Mouse (Mus musculus) liver, postnatal 0 days (tissue): Measurements from ENCODE around the gene Nucks1. TPM values are rescaled to one million over a fixed set of nuclear protein-coding genes. Genes with fewer than 3 reads are reported as not detected.
A peak's percentile ranks its signal among the peaks of the same experiment; 100 is the strongest.
"Not testable (repeated sequence)": the region's sequence is repeated elsewhere in the genome, so short reads cannot be mapped to it uniquely, and the experiment has no call there.

Source experiments
- ATAC-seq: fragments of 200-750 bp; cut with Nextera tagmentation; 2 replicates; pipeline ENCODE4 v1.8.0; 2017; ENCODE audit warnings: mild to moderate bottlenecking, moderate library complexity
- DNase-seq: peaks from one replicate; pipeline ENCODE4 v3.0.0-alpha.2; 2016
- H3K27ac ChIP-seq: fragments of 300-500 bp; sonication (generic); 2 replicates; pipeline ENCODE4 v1.5.1; 2014; ENCODE audit warnings: antibody characterized with exemption, moderate library complexity, mild to moderate bottlenecking, low read depth
- H3K27me3 ChIP-seq: fragments of 300-500 bp; sonication (generic); 2 replicates; pipeline ENCODE4 v1.6.1; 2014; ENCODE audit warnings: low read length, control low read depth, mixed read lengths; ENCODE audit not compliant: insufficient read depth
- H3K36me3 ChIP-seq: fragments of 300-500 bp; sonication (generic); replicated peaks from 2 replicates; pipeline ENCODE4 v1.6.1; 2014; ENCODE audit warnings: mild to moderate bottlenecking, control low read depth, low read length, moderate library complexity, mixed read lengths; ENCODE audit not compliant: insufficient read depth
- H3K4me1 ChIP-seq: fragments of 300-500 bp; sonication (generic); 2 replicates; pipeline ENCODE4 v1.6.1; 2014; ENCODE audit warnings: antibody characterized with exemption, mild to moderate bottlenecking, control low read depth; ENCODE audit not compliant: insufficient read depth
- H3K4me2 ChIP-seq: fragments of 300-500 bp; sonication (generic); 2 replicates; pipeline ENCODE4 v1.6.1; 2014; ENCODE audit warnings: low read depth, mild to moderate bottlenecking, low read length, moderate library complexity, mixed read lengths
- H3K4me3 ChIP-seq: fragments of 300-500 bp; sonication (generic); 2 replicates; pipeline ENCODE4 v1.5.1; 2014; ENCODE audit warnings: low read depth, low read length
- H3K9ac ChIP-seq: fragments of 300-500 bp; sonication (generic); replicated peaks from 2 replicates; pipeline ENCODE4 v1.6.1; 2014; ENCODE audit warnings: mild to moderate bottlenecking, moderate library complexity
- H3K9me3 ChIP-seq: fragments of 300-500 bp; sonication (generic); 2 replicates; pipeline ENCODE4 v1.6.1; 2016; ENCODE audit warnings: mild to moderate bottlenecking, control low read depth, low read length, mixed read lengths
- CTCF ChIP-seq: sonication (generic); IDR thresholded peaks from 2 replicates; pipeline ENCODE4 v1.5.1; 2016; ENCODE audit warnings: antibody characterized with exemption, low read depth
- EP300 ChIP-seq: IDR thresholded peaks from 2 replicates; pipeline ENCODE4 v1.6.1; 2016; ENCODE audit warnings: antibody characterized with exemption, low read depth, mild to moderate bottlenecking
- WGBS: fragments of 180-500 bp; shearing (Covaris S2); extraction: QIAGEN DNeasy Blood & Tissue Kit; methylation state at CpG from one replicate; pipeline ENCODE4 v1.1.7; 2014; ENCODE audit not compliant: insufficient replicate concordance; 5-methylcytosine and 5-hydroxymethylcytosine counted together
- polyA plus RNA-seq: library from polyadenylated mRNA; unstranded; fragments of >200 nt; fragmentation: Nextera tagmentation; extraction: Ambion mirVana; gene quantifications from 2 replicates; pipeline ENCODE4 v1.2.1, GENCODE M21; 2015

The Nucks1 gene
- polyA plus RNA-seq, 1 experiment from 2014 or later = 26.9 TPM

DNA sequence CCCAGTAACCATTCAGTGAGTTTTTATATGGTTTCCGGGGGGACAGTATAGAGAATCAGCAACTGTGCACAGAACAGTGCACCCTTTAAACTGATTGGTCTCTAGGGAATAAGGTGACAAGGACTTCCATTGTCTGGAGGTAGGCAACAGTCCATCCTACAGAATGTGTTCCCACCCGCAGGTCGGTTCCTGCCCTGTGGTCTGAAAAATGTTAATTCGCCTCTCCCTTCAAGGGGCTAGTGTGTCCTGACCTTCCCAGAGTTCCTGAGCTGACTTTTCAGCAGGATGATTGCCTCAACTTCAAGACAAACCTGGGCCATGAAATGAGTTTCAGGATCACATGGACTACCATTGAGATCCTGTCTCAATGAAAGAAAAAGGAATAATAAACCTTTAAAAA is 18.9 kb upstream of the Nucks1 start:
- H3K36me3 ChIP-seq = no peaks in the 10 kb centered on the region
- no peak overlapping the region for H3K4me3 ChIP-seq
- ATAC-seq (no peak), DNase-seq (no peak)
- no peaks in the 10 kb centered on the region for H3K9me3 ChIP-seq
- TF ChIP-seq CTCF (no peak), EP300 (no peak)
- H3K27ac ChIP-seq = no peak overlapping the region
- no peaks in the 10 kb centered on the region for H3K27me3 ChIP-seq
- H3K9ac ChIP-seq = no peak overlapping the region
- no peak overlapping the region for H3K4me2 ChIP-seq
- no peaks in the 10 kb centered on the region for H3K4me1 ChIP-seq
- 80% methylated on average over 4 of the region's 4 CpGs for WGBS

DNA sequence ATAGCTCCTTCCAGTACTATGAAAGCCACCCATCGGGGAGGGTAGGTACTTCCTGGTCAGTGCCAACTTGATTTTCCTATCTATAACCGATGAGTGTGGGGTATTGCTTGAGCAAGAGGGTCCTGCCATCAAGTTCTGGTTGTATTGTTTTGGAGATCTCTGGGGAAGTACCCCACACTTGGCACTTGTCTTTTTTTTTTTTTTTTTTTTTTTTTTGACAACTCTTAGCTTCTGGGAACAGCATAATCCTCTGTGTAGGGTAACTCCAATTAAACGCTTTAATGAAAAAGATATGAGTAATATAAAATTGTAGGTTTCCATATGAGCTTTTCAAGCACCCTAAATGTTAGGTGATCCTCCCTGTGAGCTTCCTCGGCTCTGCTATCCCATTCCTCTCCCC is 7.7 kb upstream of the Nucks1 start:
- DNase-seq (no peak), ATAC-seq (no peak)
- no peak overlapping the region for H3K4me3 ChIP-seq
- TF ChIP-seq EP300 (no peak), CTCF (no peak)
- WGBS = 82% methylated on average over 4 of the region's 4 CpGs
- no peaks in the 10 kb centered on the region for H3K4me1 ChIP-seq
- no peaks in the 10 kb centered on the region for H3K36me3 ChIP-seq
- no peak overlapping the region for H3K4me2 ChIP-seq
- H3K27ac ChIP-seq = no peak overlapping the region
- H3K9ac ChIP-seq = no peak overlapping the region
- H3K9me3 ChIP-seq = no peaks in the 10 kb centered on the region
- H3K27me3 ChIP-seq = peaks cover 3% of the 10 kb centered on the region; the same call in 1 of the 2 replicates

DNA sequence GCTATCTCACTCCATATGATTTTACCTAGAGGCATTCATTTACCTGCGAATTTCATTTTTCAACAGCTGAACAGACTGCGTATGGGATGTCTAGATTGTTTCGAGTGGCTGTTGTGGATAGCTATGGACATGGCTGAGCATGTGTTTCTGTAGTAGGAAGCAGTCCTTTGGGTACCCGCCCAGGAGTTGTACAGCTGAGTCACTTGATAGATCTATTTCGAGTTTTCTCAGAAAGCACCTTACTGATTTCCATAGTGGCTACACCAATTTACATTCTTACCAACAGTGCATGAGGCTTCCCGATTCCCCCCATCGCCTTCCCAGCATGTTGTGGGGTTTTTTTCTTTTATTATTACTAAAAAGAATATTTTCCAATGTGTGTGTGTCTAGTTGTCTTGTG is 7.1 kb upstream of the Nucks1 start:
- 78% methylated on average over 7 of the region's 7 CpGs for WGBS
- Histone ChIP-seq H3K4me1 (no peaks in the 10 kb centered on the region), H3K27ac (no peak overlapping the region), H3K27me3 (peaks cover 3% of the 10 kb centered on the region; the same call in 1 of the 2 replicates), H3K4me3 (no peak overlapping the region), H3K9ac (no peak overlapping the region), H3K9me3 (no peaks in the 10 kb centered on the region), H3K4me2 (no peak overlapping the region), H3K36me3 (no peaks in the 10 kb centered on the region)
- TF ChIP-seq EP300 = no peak
- TF ChIP-seq CTCF = no peak
- no peak for ATAC-seq
- no peak for DNase-seq

DNA sequence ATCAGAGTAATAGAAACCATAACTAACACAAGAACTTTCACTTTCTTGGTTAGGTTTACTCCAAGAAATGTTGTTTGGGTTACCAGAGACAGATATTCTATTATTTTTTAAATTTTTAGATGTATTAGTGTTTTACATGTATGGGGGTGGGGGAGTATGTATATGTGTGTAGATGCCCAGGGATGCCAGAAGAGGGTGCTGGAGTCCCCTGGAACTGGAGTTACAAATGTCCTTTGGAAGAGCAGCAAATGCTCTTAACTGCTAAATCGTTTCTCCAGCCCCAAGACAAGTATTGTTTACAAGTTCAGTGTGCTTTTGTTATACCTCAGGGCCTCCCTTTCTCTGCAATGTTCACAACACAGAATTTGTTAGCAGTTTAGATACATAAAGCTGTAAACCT is 4.8 kb upstream of the Nucks1 start:
- no peaks in the 10 kb centered on the region for H3K4me1 ChIP-seq
- H3K4me2 ChIP-seq = no peak overlapping the region
- WGBS = 4% methylated on average over 1 of the region's 1 CpGs
- no peak overlapping the region for H3K9ac ChIP-seq
- H3K36me3 ChIP-seq = no peaks in the 10 kb centered on the region
- H3K27ac ChIP-seq = no peak overlapping the region
- H3K9me3 ChIP-seq = no peaks in the 10 kb centered on the region
- DNase-seq = peak; percentile 41
- H3K4me3 ChIP-seq = no peak overlapping the region
- TF ChIP-seq EP300 = no peak
- TF ChIP-seq CTCF = peak; percentile 64
- peaks cover 6% of the 10 kb centered on the region; the same call in 1 of the 2 replicates for H3K27me3 ChIP-seq
- no peak for ATAC-seq

DNA sequence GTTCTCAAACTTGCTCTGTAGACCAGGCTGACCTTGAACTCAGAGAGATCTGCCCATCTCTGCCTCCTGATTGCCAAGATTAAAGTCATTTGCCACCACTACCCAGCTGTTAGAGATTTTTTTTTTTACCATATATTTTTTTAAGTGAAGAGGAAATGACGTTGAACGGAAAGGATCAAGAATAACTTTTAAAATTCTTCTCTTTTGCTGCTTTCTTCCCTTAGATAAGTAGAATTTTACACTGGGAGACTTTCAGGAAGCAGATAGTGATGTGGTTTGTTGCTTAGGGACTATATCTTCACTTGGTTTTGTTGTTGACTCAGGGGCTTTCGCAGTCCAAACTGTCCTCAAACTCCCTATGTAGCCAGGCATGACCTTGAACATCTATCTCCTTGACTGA is 1.9 kb upstream of the Nucks1 start:
- Histone ChIP-seq H3K4me2 (no peak overlapping the region), H3K36me3 (peaks cover 3% of the 10 kb centered on the region; the same call in 1 of the 2 replicates), H3K4me1 (peaks cover 11% of the 10 kb centered on the region), H3K27me3 (peaks cover 6% of the 10 kb centered on the region; the same call in 1 of the 2 replicates), H3K9ac (no peak overlapping the region), H3K4me3 (no peak overlapping the region), H3K27ac (no peak overlapping the region), H3K9me3 (no peaks in the 10 kb centered on the region)
- 51% methylated on average over 3 of the region's 3 CpGs for WGBS
- no peak for DNase-seq
- ATAC-seq = no peak
- TF ChIP-seq CTCF (no peak), EP300 (no peak)

DNA sequence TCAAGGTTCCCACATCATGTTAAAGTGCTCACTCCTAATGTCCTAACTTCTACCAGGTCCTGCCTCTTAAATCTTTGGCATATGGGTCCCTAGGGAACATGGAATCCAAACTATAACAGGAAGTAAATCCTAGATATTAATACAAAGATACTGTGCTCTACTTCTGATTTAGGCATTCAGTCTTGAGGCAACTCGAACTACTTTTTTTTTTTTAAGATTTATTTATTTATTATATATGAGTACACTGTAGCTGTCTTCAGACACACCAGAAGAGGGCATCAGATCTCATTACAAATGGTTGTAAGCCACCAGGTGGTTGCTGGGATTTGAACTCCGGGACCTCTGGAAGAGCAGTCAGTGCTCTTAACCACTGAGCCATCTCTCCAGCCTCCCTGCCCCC is 1.1 kb upstream of the Nucks1 start:
- not testable (repeated sequence) for DNase-seq

More for the DNA sequence above, 1.1 kb upstream of the Nucks1 start:
- not testable (repeated sequence) for H3K4me2 ChIP-seq, H3K36me3 ChIP-seq, H3K27me3 ChIP-seq, H3K4me3 ChIP-seq, H3K9ac ChIP-seq, ATAC-seq, H3K9me3 ChIP-seq, H3K27ac ChIP-seq
- WGBS = 89% methylated on average over 2 of the region's 2 CpGs
- peaks cover 12% of the 10 kb centered on the region for H3K4me1 ChIP-seq
